Mouse (Mus musculus): ENCODE results near the gene Krt42.
"Not testable (repeated sequence)": the region's sequence is repeated elsewhere in the genome, so short reads cannot be mapped to it uniquely, and the experiment has no call there.

Gene Krt42

DNA sequence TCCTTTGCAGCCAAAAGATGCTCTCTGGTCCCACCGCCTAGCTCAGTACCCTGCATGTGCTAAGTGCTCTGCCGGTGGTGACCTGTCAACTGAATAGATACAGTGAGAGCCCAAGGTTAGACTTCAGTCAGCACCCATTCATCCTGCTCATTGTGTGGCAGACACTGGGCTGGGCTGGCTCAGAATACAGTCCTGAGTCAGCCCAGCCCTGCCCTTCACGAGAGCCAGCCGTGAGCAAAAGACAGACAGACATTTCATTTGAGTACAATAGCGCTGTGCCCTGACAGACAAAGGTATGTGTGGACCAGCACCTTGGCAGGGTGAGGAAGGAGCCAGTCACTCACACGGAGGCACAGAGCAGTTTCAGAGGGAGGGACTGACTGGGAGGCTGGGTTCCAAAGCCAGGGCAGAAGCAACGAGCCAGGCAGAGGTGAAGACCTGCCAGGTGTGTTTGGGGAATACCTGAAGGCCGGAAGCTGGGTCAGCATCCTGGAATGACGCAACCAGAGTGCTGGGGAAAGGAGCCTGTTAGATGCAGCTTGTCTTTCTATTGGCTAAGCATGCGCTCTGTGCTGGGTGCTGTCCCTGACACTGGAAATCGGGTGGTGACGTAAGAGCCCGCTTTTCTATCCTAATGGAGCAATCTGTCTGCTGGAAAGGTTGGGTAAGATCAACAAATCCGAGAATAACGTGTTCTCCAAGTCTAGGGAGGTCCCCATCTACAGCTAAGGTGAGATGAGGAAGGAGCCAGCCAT is 8.2 kb upstream of the Krt42 start:
- DNase-seq: no peak

DNA sequence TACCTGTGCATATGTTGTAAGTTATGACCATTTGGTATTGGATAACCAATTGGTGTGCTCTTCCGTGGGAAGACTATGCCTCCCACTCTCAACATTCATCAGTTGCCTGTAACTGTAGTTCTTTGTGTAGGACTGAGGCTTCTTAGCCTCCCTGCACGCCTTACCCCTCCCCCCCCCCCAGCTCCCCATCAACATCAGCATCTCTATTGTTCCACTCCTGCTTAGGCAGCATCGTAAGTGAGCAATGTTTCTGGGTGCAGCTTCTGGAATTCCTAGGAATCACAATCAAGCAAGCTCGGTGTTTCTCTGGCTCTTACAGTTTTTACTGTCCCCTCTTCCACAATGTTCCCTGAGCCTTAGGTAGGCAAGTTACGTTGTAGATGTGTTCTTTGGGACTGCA is 5.8 kb upstream of the Krt42 start:
- no peak for DNase-seq

- no peak for DNase-seq
These were observed 5.0 kb upstream of the Krt42 start for GRCm38 (mm10) chr11:100274719-100275118.

- DNase-seq: no peak
These were observed 2.2 kb upstream of the Krt42 start for GRCm38 (mm10) chr11:100271878-100272277.

GRCm38 (mm10) chr11:100262058-100262980 is 7.4 kb downstream of the Krt42 start:
- DNase-seq: no peak

DNA sequence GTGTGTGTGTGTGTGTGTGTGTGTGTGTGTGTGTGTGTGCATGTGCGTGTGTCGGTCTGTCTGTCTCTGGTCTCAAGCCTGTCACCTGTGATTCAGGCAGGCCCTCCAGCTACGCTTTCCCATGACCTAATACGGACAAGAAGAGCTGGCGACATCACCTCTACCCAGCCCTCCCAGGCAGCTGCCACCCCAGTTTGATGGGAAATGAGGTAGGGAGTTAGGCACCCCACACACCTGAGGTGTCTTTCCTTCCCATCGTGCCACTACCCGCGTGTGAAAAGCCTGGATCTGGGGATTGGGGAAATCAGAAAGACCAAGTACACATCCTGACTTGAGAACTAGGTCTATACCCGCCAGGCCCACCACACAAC is 8.5 kb downstream of the Krt42 start:
- no peak for DNase-seq

GRCm38 (mm10) chr11:100260514-100261234 is 9.0 kb downstream of the Krt42 start, which contains the start of gene Krt17:
Gene Krt17 (minus strand): TSS chr11:100261029.
- no peak for DNase-seq

- DNase-seq: no peak
These were observed 10.6 kb downstream of the Krt42 start for GRCm38 (mm10) chr11:100259079-100259478.

DNA sequence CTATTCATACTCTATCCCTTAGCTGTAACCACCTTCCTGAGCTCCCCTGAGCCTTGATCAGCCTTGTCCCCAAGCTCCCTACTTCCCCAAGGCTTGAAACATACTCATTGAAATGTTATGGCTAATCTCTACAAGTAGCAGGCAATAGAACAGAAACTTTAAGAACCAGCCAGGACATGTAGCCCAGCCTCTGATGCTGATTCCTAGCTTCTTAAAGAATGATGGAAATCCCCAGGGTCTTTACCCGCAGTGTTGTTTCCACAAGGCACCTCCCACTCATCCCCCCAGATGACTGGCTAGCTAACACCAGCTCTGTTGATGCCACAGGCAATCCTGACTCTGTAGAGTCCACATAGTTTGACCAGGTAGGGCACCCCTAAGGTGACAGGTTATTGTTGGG is 11.7 kb downstream of the Krt42 start:
- DNase-seq: no peak

- no peak for DNase-seq
These were observed 14.2 kb downstream of the Krt42 start for GRCm38 (mm10) chr11:100255514-100255913.

DNA sequence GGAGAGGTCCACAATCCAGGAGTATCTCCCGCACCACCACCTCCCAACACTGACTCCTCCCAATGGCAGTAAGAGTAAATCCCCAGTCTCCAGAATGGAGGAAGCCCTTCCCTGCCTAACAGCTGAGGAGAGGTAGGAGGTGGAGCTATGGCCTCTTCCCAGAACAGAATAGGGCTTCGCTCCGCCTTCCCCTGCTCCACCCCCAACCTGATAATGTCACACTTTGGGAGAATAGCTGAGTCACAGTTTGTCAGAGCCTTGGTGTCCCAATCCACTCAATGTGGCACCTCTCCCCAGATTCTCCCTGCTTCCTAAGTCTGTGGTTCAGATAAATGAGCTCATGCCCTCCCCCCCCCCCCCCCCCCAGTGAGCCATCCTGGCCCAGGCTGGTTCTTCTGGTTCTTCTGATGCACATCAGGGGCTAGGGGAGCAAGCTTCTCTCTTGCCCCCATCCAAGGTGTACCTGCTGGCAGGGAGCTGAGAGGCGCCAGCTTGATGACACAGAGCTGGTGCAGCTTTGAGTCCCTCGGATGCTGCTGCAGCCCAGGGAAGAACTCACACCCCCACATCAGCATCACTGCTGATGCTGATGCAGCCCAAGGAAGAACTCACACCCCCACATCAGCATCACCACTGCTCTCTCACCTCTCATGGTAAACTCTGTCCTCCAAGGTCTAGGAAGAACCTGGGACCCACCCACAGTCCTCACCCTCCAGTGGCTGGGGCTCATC is 15.1 kb downstream of the Krt42 start:
- no peak for DNase-seq

DNA sequence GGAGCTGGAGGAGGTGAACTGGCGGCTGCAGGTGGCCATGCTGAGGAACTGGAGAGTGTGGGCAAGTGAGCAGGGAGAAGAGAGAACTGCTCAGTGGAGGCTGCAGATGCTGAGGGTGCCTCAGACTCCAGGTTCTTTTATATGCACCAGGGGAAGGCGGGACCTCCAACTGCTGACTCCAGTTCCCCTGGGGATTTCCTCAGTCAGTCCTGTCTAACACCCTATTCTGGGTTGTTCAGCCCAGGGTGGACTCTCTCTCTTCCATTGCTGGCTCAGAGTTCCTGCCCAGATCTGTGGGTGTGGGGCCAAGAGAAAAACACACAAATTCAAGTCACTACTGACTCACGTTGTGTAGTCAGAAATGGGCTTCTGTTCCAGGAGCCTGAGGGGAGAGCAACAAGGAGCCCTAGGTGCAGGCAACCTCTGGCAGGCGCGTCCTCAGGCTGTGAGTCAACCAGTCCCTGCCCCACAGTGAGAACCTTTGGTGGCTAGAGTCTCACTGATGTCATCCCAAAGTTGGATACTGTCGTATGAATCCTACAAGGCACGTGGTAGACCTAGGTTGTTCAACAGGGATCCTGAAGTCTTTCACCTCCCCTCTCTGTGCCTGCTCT is 20.7 kb downstream of the Krt42 start, which contains the start of gene Krt16:
TSS of gene Krt16 (minus strand) at position 51 of the 614 bp plus-strand sequence.
- no peak for DNase-seq

DNA sequence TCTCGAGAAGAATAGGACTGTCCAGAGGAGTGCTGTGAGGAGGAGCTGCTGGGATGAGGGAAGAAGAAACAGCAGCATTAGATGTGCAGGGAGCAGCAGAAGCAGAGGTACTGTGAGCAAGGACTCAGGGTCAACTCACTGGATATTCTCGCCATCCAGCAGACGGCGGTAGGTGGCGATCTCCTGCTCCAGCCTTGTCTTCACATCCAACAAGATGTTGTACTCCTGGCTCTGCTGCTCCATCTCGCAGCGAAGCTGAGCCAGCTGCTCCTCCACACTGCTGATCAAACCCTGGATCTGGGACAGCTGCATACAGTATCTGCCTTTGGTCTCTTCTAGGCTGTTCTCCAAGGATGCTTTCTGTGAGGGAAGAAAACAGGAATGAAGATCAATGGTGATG is 23.2 kb downstream of the Krt42 start:
- DNase-seq: not testable (repeated sequence)

- DNase-seq: not testable (repeated sequence)
These were observed 29.4 kb downstream of the Krt42 start for GRCm38 (mm10) chr11:100240272-100240671.

- no peak for DNase-seq
These were observed 47.9 kb downstream of the Krt42 start for GRCm38 (mm10) chr11:100221741-100222140.

DNA sequence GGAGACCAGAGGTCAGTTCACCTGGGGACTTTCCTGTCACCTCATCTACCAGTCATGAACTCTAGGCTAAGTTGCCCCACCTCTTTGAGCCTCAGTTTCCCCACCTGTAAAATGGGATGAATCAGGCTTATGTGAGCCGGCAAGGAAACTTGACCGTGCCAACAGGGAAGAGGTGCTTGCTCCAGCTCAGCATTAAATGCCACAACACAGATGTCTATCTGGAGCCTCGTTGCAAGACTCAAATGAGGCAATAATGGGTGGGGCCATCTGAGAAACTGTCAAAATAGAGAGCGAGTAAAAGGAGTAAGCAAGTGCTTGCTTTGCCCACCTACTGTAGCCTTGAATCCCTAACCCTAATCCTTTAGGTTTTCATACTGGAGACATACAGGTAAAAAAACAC is 50.4 kb downstream of the Krt42 start:
- no peak for DNase-seq
